Mouse (Mus musculus) MEL (cell line): ENCODE measurements around the gene Ssx2ip.

ENCODE experiments used
- CHD1 ChIP-seq: IDR thresholded peaks from 2 replicates; pipeline ENCODE4 v1.6.1; 2012; ENCODE audit warnings: low read depth, mild to moderate bottlenecking, inconsistent platforms, low read length, improper control_type of control experiment
- CTCF ChIP-seq, 3 experiments: IDR thresholded peaks in 2 of 3; conservative IDR thresholded peaks in 1 of 3; 2 replicates each; pipeline ENCODE4 v1.5.1; 2011 to 2012; ENCODE audit warnings: low read length in 3 of 3, low read depth in 2 of 3, mild to moderate bottlenecking in 2 of 3, improper control_type of control experiment in 1 of 3, inconsistent platforms in 1 of 3, mixed read lengths in 1 of 3, moderate library complexity in 1 of 3; ENCODE audit not compliant: control insufficient read depth in 1 of 3, insufficient read depth in 1 of 3, poor library complexity in 1 of 3, severe bottlenecking in 1 of 3
- EP300 ChIP-seq, 2 experiments: IDR thresholded peaks; 2 replicates each; pipeline ENCODE4 v1.6.1; 2011; ENCODE audit warnings: improper control_type of control experiment in 2 of 2, low read length in 2 of 2, low read depth in 1 of 2, mild to moderate bottlenecking in 1 of 2
- GATA1 ChIP-seq: IDR thresholded peaks from 2 replicates; pipeline ENCODE4 v1.6.1; 2011; ENCODE audit warnings: low read depth, low read length, improper control_type of control experiment
- HCFC1 ChIP-seq: IDR thresholded peaks from 2 replicates; pipeline ENCODE4 v1.6.1; 2012; ENCODE audit warnings: low read depth, mild to moderate bottlenecking, inconsistent platforms, low read length, improper control_type of control experiment, moderate library complexity
- MAZ ChIP-seq: IDR thresholded peaks from 2 replicates; pipeline ENCODE4 v1.6.1; 2012; ENCODE audit warnings: low read depth, mild to moderate bottlenecking, inconsistent platforms, low read length, improper control_type of control experiment
- MEF2A ChIP-seq: IDR thresholded peaks from 2 replicates; pipeline ENCODE4 v1.6.1; 2014; ENCODE audit warnings: low read depth, mild to moderate bottlenecking, inconsistent platforms, low read length, improper control_type of control experiment; ENCODE audit not compliant: poor library complexity, insufficient replicate concordance, severe bottlenecking; ENCODE audit errors: extremely low read depth
- NRF1 ChIP-seq: IDR thresholded peaks from 2 replicates; pipeline ENCODE4 v1.6.1; 2014; ENCODE audit warnings: low read depth, mild to moderate bottlenecking, inconsistent platforms, low read length, improper control_type of control experiment, moderate library complexity; ENCODE audit not compliant: poor library complexity, insufficient read depth, severe bottlenecking
- POLR2A ChIP-seq, 2 experiments: IDR thresholded peaks; 2 replicates each; pipeline ENCODE4 v1.6.1; 2011 to 2012; ENCODE audit warnings: low read length in 2 of 2, mild to moderate bottlenecking in 2 of 2, control low read depth in 1 of 2, improper control_type of control experiment in 1 of 2, low read depth in 1 of 2, moderate library complexity in 1 of 2; ENCODE audit not compliant: control insufficient read depth in 1 of 2, insufficient read depth in 1 of 2, poor library complexity in 1 of 2
- RCOR1 ChIP-seq: IDR thresholded peaks from 2 replicates; pipeline ENCODE4 v1.6.1; 2012; ENCODE audit warnings: low read depth, mild to moderate bottlenecking, inconsistent platforms, low read length, improper control_type of control experiment
- SMC3 ChIP-seq: IDR thresholded peaks from 2 replicates; pipeline ENCODE4 v1.6.1; 2011; ENCODE audit warnings: low read depth, low read length, improper control_type of control experiment
- UBTF ChIP-seq: IDR thresholded peaks from 2 replicates; pipeline ENCODE4 v1.6.1; 2012; ENCODE audit warnings: low read depth, mild to moderate bottlenecking, inconsistent platforms, low read length, improper control_type of control experiment, moderate library complexity, borderline replicate concordance; ENCODE audit not compliant: insufficient read depth
- ZC3H11A ChIP-seq: IDR thresholded peaks from 2 replicates; pipeline ENCODE4 v1.6.1; 2012; ENCODE audit warnings: low read depth, mild to moderate bottlenecking, inconsistent platforms, low read length, improper control_type of control experiment

GRCm38 (mm10) chr3:146419534-146419933 lies 15.1 kb downstream of the Ssx2ip start:
- TF ChIP-seq GATA1 = no peak
- no peak for TF ChIP-seq MAZ
- no peak for TF ChIP-seq UBTF
- no peak for TF ChIP-seq POLR2A (IDR thresholded peaks at IDR 0.05; ENCODE audit: control insufficient read depth in 1 of 2, insufficient read depth in 1 of 2, low read depth in 1 of 2, low read length in 2 of 2, poor library complexity in 1 of 2)
- no peak for TF ChIP-seq CTCF (IDR thresholded peaks at IDR 0.05 in 2 of 3, conservative IDR thresholded peaks at IDR 0.05 in 1 of 3; ENCODE audit: control insufficient read depth in 1 of 3, insufficient read depth in 1 of 3, low read depth in 2 of 3, low read length in 3 of 3, poor library complexity in 1 of 3, severe bottlenecking in 1 of 3)
- TF ChIP-seq RCOR1 = no peak
- TF ChIP-seq ZC3H11A = no peak
- no peak for TF ChIP-seq MEF2A
- TF ChIP-seq HCFC1 = no peak
- no peak for TF ChIP-seq SMC3
- TF ChIP-seq EP300 (IDR thresholded peaks at IDR 0.05; ENCODE audit: low read depth in 1 of 2, low read length in 2 of 2) = no peak
- no peak for TF ChIP-seq CHD1
- no peak for TF ChIP-seq NRF1
